Mouse (Mus musculus): Measurements from ENCODE around the gene Tbc1d25.

Gene Tbc1d25

GRCm38 (mm10) chrX:8182871-8183540 is 7.0 kb upstream of the Tbc1d25 start:
- no peak for DNase-seq (ENCODE audit: extremely low read depth, low read depth, low spot score)

DNA sequence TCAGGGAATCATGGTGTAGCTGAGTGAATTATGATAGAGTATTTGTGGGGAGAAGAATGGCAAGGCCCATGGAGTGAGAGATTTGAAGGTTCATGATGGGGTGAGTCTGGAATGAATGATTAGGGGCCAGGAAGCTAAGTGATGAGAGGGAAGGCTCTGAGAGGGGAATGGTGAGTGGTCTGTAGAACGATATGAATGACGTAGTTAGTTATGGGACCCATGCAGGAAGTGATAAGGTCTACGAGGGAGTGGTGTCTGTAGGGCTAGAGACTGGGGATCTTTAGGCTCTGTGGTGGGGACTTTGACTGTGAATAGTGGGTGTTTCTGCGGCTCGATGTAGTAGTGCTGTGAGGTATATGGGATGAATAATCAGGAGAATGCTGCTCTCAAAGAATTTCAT is 3.7 kb upstream of the Tbc1d25 start:
- DNase-seq (ENCODE audit: extremely low read depth, low read depth, low spot score): no peak

DNA sequence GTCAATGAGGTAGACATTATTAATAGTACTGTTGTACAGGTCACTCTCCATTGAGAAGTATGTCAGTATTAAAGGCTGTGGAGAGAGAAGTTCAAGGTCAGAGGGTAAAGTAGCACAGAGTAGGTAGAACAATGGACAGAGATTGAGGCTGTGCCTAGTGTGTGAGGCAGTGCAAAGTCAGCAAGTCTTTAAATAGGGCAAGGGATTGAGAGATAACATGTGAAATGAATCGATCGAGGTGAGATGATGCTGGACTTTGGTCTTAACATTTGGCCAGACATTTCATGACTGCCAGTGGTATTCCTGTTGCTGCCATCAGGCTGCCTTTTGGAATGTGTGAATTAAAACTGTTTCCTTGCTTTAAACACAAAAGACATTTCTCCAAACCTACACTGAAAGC is 2.9 kb upstream of the Tbc1d25 start:
- DNase-seq (ENCODE audit: extremely low read depth, low read depth, low spot score): no peak

DNA sequence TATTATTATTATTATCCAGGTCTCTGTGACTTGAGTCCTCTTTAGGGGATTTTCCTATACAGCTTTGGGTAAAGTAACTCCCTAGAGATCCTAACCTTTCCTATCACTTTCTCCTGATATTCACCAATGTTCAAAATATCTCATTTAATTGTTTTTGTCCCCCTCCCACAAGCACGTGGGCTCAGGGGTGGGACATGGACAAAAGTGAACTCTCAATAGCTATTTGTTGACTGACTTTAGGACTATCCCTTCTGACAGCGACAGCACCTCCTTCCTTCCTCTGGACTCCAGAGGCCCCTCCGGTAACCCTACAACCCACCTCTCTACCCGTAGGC is 845 bp downstream of the Tbc1d25 start:
- DNase-seq (ENCODE audit: extremely low read depth, low read depth, low spot score): no peak

GRCm38 (mm10) chrX:8167716-8168647 is 8.0 kb downstream of the Tbc1d25 start:
- DNase-seq (ENCODE audit: extremely low read depth, low read depth, low spot score): no peak

- no peak for DNase-seq (ENCODE audit: extremely low read depth, low read depth, low spot score)
These were observed 11.5 kb downstream of the Tbc1d25 start for GRCm38 (mm10) chrX:8164471-8164870.

DNA sequence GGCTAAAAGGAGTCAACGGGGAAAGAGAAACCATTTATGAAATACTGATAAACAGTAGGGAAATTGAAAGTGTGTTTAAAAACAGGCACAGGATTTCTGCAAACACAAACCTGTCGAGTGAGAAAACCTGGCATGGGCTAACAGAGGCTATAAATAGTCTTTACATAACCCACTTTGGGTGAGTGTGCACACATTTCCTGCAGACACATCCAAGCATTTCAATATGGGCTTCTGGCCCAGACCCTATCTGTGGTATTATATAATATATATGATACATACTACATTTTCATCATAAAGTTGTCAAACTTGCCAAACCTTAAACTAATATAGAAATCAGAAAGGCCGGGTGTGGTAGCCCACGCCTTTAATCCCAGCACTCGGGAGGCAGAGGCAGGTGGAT is 12.9 kb downstream of the Tbc1d25 start:
- DNase-seq (ENCODE audit: extremely low read depth, low read depth, low spot score): no peak

- DNase-seq (ENCODE audit: extremely low read depth, low read depth, low spot score): no peak
These were observed 30.6 kb downstream of the Tbc1d25 start, which contains the start of gene Rbm3 for GRCm38 (mm10) chrX:8145153-8145991. Rbm3 (minus strand) TSS chrX:8145880.

DNA sequence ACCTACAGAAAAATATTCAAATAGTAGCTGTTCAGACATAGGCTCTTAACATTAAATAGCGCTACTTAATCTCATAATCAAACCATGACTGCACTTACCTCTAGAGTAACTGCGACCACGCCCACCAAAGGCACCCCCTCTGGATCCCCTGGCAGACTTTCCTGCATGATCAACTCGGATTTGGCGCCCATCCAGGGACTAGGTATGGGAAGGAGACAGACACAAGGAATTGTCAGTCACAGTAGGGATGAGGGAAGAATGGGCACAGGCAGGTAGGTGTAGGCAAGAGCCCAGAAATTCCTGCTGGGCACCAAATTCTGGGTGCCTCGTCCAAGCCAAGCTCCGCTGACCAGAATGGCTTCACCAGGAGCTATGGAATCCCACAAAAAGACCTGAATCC is 32.2 kb downstream of the Tbc1d25 start:
- DNase-seq (ENCODE audit: extremely low read depth, low read depth, low spot score): no peak

DNA sequence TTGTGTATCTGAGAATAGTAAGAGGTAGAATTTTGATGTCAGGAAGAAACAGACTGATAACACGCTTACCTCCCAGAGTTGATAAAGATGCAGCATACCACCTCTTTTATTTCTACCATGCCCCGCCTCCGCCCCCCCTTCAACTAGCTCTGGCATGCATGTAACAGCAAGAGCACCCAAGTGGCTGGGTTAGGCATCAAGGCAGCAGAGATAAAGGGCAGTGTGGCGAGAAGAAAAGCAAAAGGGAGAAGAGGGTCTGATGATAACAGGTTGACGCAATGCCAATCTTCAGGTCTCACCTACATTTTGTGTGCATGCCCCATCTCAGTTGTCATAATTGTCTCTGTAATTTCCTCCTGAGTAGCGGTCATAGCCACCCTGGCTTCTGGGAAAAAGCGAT is 33.0 kb downstream of the Tbc1d25 start:
- no peak for DNase-seq (ENCODE audit: extremely low read depth, low read depth, low spot score)

- no peak for DNase-seq (ENCODE audit: extremely low read depth, low read depth, low spot score)
These were observed 34.9 kb downstream of the Tbc1d25 start for GRCm38 (mm10) chrX:8141058-8141457.

GRCm38 (mm10) chrX:8140446-8140845 is 35.5 kb downstream of the Tbc1d25 start:
- no peak for DNase-seq (ENCODE audit: extremely low read depth, low read depth, low spot score)

- DNase-seq (ENCODE audit: extremely low read depth, low read depth, low spot score): no peak
These were observed 36.5 kb downstream of the Tbc1d25 start for GRCm38 (mm10) chrX:8139480-8139879.

DNA sequence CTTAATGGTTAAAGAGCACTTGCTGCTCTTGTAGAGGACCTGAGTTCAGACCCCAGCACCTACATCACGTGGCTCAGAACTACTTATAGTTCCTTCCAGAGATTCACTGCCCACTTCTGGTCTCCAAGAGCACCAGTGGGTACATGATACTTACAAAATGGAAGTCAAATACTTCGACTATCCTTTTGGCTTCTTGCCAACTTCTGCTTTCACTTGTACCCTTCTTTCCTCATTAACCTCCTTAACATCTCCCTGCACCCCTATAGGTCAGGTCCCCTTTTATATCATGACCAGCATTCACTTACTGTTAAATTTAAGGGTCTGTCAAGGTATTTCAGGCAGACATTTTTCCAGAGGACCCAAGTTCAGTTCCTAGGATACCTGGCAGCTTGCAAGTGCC is 40.1 kb downstream of the Tbc1d25 start:
- no peak for DNase-seq (ENCODE audit: extremely low read depth, low read depth, low spot score)

DNA sequence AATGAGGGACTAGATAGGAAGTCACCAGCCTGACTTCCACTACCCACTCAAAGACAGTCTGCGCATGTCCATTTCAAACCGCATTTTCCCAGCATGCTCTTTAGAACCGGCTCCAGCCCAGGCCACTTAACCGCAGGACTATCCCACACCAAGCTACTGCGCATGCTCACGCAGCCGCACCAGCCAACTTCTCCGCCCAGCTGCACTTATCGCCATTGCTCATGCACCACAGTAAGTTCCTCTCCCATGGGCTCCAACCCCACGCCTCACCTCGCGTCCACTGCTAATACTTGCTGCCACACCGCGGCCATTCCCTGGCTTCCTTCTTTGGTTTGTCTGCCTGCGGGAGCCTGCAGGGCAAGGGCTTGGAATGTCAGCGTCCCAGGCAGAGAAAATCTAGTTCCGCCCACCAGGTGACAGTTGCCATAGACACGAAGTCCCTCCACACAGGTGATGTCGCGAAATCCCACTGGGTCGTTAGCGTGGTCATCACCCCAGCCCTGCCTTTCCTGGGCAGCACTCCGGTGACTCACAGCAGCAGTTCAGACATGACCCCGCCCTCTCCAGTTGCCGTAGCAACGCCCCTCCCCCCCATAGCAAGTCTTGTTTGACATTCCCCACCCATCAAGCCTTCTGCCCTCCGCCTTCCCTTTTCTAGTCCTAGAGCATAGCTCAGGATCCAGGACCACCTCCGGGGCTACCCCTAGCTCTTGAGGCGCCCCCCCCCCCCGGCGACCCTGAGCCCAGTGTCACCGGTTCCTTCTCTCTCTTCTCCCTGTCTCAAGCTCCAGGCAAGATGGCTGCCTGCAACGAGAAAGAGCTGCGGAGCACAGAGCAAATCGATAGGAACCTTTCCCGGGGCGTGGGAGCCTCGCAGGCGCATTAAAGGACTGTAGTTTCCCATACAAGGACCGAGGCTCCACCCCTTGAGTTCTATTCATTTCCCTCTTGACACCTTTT is 43.7 kb downstream of the Tbc1d25 start, which contains the start of gene Wdr13:
Gene Wdr13, minus strand, starts transcription at position 876 of the 960 bp plus-strand sequence.
- no peak for DNase-seq (ENCODE audit: extremely low read depth, low read depth, low spot score)

DNA sequence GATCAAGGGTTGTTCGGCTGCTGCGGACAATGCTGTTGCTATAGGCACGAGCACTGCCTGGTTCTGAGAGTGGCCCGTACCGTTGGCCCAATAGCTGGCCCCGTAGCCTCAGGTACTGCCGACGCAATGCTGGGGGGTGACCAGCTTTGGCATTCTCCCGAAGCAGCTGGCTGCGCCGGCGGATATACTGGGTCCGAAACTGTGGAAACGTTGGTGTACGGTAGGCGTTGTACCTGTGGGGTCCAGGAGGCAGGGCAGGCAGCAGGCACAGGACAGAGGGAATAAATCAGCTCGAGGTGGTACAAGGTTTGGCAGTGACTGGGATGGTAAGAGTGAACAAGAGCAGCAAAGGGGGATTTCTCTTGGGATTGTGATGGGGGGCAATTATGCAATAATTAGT is 44.6 kb downstream of the Tbc1d25 start:
- no peak for DNase-seq (ENCODE audit: extremely low read depth, low read depth, low spot score)

GRCm38 (mm10) chrX:8125235-8125634 is 50.7 kb downstream of the Tbc1d25 start:
- DNase-seq (ENCODE audit: extremely low read depth, low read depth, low spot score): no peak

DNA sequence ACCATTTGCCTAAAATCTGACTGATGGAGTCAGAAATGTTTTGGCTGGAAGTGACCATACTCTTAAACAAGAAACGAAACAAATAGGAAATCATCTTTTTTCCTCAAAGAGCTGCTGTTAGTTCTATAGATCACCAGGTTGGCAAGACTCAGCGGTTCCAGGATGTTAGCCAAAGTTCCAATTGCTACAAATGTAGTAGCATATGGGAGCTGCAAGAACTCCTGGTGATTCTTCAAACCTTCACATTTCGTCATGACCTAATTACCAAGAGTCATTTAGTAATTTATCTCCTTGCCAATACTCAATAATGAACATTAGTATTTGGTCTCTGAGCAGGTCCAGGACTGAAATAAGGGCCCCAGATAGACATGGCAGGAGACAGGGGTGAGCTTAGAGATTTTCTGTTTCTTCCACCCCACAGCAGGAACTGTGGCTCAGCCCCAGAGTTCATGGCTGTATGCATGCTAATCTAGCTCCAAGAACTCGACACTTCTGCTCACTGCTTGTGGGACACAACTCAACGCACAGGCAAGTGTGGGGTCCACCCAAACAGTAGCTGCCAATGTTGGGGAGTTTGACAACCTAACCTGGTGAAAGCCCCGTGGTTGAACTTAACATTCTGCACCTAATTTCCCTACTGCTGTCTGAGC is 52.0 kb downstream of the Tbc1d25 start:
- no peak for DNase-seq (ENCODE audit: extremely low read depth, low read depth, low spot score)

- DNase-seq (ENCODE audit: extremely low read depth, low read depth, low spot score): no peak
These were observed 58.7 kb downstream of the Tbc1d25 start for GRCm38 (mm10) chrX:8117264-8117663.

DNA sequence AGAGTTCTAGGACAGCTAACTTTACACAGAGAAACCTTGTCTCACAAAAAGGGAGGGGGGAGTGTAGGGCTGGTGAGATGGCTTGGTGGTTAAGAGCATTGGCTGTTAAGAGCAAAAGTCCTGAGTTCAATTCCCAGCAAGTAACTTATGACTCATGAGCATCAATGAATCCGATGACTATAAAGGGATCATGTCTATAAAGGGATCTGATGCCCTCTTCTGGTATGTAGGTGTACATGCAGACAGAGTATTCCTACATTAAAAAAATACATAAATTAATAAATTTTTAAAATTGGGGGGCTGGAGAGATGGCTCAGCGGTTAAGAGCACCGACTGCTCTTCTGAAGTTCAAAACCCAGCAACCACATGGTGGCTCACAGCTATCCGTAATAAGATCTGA is 60.7 kb downstream of the Tbc1d25 start:
- no peak for DNase-seq (ENCODE audit: extremely low read depth, low read depth, low spot score)
